Mouse (Mus musculus): ENCODE data around the gene Hnrnpab. TPM values are rescaled to one million over a fixed set of nuclear protein-coding genes. Genes with fewer than 3 reads are reported as not detected.
A peak's percentile ranks its signal among the peaks of the same experiment; 100 is the strongest.
"Not testable (repeated sequence)": the region's sequence is repeated elsewhere in the genome, so short reads cannot be mapped to it uniquely, and the experiment has no call there.

Hnrnpab gene
- total RNA-seq, 2 experiments from 2014 or later, result 118 to 144 TPM

- intact Hi-C loops (cut with DNase I; ENCODE audit: low total_unique reads), result no loop called here
- DNase-seq, result no peak
These were observed 29.7 kb upstream of the Hnrnpab start for GRCm38 (mm10) chr11:51636323-51636684.

DNA sequence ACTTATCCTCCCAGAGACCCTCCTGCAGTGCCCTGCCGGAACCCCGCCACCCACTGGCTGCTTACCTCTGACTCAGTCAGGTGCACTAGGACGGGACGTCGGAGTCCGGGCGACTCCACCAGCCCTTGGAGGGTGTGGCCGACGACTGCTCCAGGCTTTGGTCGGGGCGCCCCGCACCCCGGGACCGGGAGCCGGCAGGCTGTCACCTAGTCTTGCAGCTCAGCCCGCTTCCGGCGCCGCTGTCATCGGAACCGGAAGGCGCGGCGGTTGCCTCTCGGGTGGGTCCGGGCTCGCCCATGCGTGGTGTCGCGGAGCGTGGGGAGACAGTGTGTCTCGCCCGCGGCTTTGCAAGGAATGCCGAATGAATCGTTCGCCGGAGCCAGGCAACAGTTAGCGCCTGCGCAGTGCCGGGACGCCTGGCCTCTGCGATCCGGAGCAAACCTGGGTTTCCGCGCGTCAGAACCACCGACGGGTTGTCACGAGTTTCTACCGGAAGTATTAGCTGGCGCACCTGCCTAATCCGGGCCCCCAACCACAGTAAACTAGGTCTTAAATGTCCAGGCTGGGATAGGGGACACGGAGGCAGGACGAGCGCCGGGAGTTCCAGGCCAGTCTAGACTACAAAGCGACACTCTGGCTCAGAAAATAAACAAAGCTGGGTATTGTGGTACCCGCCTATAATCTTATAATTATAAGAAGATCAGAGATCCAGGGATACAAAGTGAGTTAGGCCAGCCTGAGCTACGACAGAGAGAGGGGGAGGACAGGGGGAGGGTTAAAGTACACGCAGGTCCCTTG is 29.1 kb upstream of the Hnrnpab start, which contains the start of gene Rmnd5b:
Gene Rmnd5b, minus strand, starts transcription at position 372 of the 798 bp plus-strand sequence.
- peak; percentile 91 for DNase-seq
- intact Hi-C loops (cut with DNase I; ENCODE audit: low total_unique reads), result no loop called here

DNA sequence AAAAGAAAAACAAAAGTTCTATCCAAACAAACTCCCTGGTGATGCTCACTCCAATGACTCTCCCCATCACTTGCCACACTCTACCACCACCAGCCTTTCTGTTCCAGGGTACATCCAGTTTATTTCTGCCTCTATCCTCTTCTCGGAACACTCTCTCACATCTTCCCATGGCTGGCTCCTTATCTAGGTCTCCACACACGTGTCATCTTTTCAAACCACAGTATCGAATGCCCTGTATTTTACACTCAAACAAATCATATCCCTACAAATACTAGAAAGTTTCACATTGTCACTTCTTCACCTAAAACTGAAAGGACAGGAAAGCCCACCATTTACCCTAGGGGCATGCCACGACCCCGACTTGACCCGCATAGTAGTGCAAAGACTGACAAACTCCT is 28.5 kb upstream of the Hnrnpab start:
- intact Hi-C loops (cut with DNase I; ENCODE audit: low total_unique reads), result no loop called here
- DNase-seq, result no peak

DNA sequence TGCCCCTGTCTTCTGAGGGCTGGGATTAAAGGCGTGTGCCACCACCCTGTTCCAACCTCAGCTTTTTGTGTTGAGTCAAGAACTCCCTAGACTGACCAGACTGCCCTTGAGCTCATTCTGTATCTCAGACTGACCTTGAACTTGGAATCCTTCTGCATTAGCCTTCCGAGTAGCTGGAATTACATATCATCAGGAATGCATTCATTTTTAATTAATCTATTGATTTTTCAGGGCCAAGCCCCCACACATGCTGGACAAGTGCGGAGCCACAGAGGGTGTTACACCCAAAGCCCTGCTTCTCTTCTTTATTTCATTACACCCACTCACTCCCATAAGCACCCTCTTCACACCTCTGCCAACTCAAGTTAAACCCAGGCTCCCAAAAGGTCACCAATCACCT is 27.1 kb upstream of the Hnrnpab start:
- no peak for DNase-seq
- intact Hi-C loops (cut with DNase I; ENCODE audit: low total_unique reads), result no loop called here

DNA sequence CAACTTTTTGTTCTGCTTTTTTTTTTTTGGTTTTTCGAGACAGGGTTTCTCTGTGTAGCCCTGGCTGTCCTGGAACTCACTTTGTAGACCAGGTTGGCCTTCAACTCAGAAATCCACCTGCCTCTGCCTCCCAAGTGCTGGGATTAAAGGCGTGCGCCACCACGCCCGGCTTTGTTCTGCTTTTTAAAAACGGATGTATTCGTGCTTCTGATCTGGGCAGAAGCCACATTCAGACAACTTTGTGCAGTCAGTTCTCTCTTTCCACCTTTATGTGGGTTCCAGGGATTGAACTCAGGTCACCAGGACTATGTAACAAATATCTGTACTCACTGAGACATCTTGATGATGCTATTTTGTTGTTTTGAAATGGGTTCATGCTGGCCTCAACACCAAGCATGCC is 26.6 kb upstream of the Hnrnpab start:
- DNase-seq; intact Hi-C loops (cut with DNase I; ENCODE audit: low total_unique reads): not testable (repeated sequence)

DNA sequence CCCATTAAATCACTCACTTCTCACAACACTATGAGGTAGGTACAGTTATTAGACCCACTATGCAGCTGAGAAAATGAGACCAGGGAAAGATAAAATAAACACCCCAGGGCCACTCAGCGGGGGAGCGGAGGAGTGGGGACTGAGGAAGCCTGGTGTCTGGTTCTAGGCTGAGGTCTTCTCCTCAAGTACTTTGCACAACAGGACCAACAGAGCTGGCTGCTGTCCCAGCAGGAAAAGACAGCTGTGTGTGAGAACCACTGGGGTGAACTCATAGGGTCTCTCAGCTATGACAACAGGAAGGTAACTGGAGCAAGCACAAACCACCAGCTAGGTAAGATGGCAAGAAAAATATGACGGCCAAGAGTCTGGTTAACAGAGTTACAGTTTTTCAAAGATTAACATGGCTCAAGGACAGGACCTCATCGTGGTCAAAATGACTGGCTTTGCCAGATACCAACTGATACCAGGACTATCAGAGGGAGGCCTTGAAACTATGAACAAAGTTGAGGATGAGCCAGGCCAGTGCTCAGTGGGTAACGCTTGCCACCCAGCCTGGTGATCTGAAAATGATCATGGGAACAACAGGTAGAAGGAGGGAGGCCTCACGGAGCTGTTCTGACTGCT is 25.6 kb upstream of the Hnrnpab start:
- intact Hi-C loops (cut with DNase I; ENCODE audit: low total_unique reads), result no loop called here
- DNase-seq, result no peak

GRCm38 (mm10) chr11:51629651-51630314 is 23.1 kb upstream of the Hnrnpab start:
- no peak for DNase-seq
- intact Hi-C loops (cut with DNase I; ENCODE audit: low total_unique reads), result no loop called here

DNA sequence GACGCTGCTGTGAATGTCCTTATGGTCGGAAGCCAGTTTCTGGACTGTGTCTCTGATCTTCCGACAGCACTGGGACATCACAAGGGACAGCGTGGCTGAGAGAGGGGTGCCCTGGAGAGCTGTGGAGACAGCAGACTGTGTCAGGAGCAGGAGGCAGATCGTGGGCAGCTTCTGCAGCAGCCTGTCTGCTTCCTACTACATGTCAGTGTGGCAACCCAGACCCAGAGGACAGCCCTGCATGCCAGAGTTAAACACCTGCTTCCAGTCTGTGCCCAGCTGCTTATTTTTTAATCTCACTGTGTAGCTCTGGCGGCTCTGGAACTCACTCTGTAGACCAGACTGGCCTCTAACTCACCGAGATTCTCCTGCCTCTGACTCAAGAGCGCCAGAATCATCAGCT is 21.3 kb upstream of the Hnrnpab start:
- intact Hi-C loops (cut with DNase I; ENCODE audit: low total_unique reads), result no loop called here
- DNase-seq, result no peak

DNA sequence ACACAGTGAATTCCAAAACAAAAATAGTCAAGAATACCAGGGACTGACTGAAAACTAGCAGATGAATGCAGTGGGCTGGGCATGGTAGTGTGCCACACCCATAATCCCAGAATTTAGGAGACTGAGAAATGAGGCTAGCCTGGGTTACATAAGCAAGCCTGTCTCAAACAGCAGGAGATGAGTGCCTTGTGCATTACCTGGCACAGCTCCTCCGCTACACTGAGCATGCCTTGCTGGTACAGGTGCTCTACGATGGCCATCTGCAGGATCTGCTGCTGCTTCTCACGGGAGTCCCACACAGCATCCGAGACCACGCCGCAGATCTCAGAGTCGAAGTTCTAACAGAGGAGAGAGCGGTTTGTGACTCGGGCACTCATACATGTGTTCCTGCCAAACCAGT is 20.8 kb upstream of the Hnrnpab start:
- intact Hi-C loops (cut with DNase I; ENCODE audit: low total_unique reads), result no loop called here
- DNase-seq, result no peak

DNA sequence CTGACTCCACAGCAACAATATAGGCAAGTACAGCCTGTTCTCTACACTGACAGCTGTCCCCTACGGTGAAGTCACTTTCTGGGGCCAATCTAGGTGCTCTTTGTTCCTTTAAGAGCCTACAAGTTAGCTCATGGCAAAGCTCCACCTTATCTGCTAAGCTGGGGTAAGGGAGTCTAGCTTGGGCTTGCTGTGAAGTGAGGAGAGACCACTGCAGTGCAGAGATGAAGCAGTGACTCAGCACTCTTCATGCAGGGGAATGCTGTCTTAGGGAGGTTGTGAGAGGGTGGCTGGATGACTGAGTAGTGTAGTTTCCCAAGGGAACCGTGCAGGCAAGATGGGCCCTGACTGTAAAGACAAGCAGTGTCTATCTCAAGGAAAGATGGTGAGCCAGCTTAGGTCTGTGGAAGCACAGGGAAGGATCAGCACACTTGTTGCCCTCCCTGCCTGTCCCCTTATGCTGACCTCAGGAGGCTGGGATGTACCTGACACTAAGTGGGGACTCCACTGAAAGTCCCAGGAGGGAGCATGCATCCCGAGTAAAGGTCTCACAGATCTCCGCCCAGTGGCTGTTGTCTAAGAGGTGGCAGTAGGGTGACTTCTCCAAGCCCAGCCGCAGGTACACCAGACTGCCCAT is 18.7 kb upstream of the Hnrnpab start:
- no peak for DNase-seq
- intact Hi-C loops (cut with DNase I; ENCODE audit: low total_unique reads), result no loop called here

DNA sequence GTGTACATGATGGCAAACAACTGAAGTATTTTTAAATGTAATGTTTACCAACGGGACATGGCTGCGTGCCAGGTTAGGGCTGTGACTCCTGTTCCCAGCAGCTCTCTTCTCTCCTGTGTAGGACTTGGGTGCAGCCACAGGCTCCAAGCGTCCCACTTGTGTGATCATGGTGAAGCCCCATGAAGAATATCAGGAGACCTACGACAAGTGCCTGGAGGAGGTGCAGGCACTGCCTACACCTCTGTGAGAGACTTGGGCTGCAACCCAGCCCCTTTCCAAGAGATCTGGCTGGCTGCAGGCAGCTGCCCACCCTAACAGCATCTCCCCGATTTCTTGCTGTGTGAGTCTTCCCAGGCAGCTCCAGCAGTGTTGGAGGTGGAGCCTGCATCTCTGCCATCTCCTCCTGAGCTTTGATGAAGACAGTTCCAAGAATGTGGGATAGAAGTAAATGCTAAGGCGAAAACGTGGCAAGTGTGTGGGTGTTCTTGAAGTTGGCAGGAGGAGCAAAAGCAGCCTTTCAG is 16.4 kb upstream of the Hnrnpab start:
- intact Hi-C loops (cut with DNase I; ENCODE audit: low total_unique reads), result no loop called here
- no peak for DNase-seq

GRCm38 (mm10) chr11:51621776-51622175 is 15.1 kb upstream of the Hnrnpab start:
- no peak for DNase-seq
- intact Hi-C loops (cut with DNase I; ENCODE audit: low total_unique reads), result no loop called here

GRCm38 (mm10) chr11:51620084-51620483 is 13.4 kb upstream of the Hnrnpab start:
- DNase-seq, result no peak
- intact Hi-C loops (cut with DNase I; ENCODE audit: low total_unique reads), result no loop called here

DNA sequence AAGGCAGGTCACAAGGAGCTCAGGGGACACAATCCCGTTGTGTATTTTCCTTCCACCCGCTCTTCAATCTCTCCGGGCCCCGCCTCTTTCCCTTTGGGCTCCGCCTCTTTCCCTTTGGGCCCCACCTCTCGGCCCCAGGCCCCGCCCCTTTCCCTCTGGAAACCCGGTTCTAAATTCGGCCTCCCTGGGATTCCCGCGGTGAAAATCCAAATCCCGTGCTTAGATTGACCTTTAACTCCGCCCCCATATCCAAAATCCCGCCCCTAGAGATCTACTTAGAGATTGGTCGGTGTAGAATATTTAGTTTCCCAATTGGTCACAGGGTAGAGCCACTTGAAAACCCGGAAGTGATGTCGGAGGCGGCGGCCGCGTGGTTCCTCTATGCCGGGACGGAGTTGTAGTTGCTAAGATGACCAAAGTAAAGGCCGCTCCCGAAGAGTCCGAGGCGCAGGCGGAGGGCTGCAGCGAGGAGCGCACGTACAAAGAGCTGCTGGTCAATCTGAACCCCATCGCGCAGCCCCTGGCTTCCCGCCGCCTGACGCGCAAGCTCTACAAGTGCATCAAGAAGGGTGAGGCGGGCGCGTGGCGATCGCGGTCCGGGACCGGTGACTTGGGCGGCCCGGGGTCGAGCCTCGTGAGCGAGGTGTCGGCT is 12.9 kb upstream of the Hnrnpab start, which contains the start of gene Nhp2:
Gene Nhp2, plus strand, starts transcription at position 327 of the 652 bp plus-strand sequence.
- intact Hi-C loops (cut with DNase I; ENCODE audit: low total_unique reads), result loop anchor here (2.0 kb wide), 1 partner anchor 63 kb away; no protein-coding TSS in a partner anchor
- peak; percentile 93 for DNase-seq

GRCm38 (mm10) chr11:51618894-51619408 is 12.3 kb upstream of the Hnrnpab start:
- no peak for DNase-seq
- intact Hi-C loops (cut with DNase I; ENCODE audit: low total_unique reads), result loop anchor here (2.0 kb wide), 1 partner anchor 64 kb away; no protein-coding TSS in a partner anchor

GRCm38 (mm10) chr11:51617693-51618092 is 11.0 kb upstream of the Hnrnpab start:
- peak; percentile 49 for DNase-seq
- intact Hi-C loops (cut with DNase I; ENCODE audit: low total_unique reads), result loop anchor here (2.0 kb wide), 1 partner anchor 65 kb away; no protein-coding TSS in a partner anchor

GRCm38 (mm10) chr11:51616113-51616512 is 9.5 kb upstream of the Hnrnpab start:
- intact Hi-C loops (cut with DNase I; ENCODE audit: low total_unique reads), result not testable (repeated sequence)

DNA sequence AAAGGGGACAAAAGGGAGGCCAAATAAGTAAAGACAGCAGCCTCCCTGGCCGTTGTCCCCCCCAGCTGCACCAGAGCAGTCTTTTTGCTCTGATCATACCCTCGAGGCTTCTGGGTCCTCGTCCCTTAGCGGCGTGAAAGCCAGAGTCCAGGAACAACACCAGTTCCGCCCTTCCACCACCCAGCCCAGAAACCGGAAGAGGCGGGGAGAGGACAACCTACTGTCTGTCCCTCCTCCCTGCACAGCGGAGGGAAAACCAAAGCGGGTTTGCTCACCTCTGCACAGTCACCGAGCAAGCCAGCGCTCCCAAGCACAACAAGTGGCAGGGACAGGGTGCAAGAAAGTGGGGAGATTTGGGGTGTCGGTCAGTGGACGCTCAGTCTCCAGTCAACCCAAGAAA is 9.0 kb upstream of the Hnrnpab start:
- DNase-seq, result peak; percentile 69
- intact Hi-C loops (cut with DNase I; ENCODE audit: low total_unique reads), result no loop called here

More at GRCm38 (mm10) chr11:51616113-51616512, 9.5 kb upstream of the Hnrnpab start:
- not testable (repeated sequence) for DNase-seq

DNA sequence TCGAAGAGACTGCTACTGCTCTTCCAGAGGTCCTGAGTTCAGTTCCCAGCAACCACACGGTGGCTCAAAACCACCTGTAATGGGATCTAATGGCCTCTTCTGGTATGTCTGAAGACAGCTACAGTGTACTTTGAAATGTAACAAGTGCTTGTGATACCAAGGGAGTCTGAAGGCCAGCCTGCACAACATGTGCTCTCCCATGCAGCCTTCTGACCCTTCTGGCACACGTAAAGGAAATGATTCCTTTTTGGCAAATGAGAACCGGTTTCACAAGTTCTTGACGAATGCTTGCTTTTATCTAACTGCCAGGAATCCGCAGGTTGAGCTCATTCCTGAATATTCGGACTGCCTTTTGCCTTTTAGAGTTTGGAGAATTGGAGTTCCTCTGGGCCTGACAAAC is 8.5 kb upstream of the Hnrnpab start:
- intact Hi-C loops (cut with DNase I; ENCODE audit: low total_unique reads), result no loop called here
- no peak for DNase-seq
